Mouse (Mus musculus) megakaryocyte progenitor cell, adult 5-6 weeks (primary cell): ENCODE measurements around the gene Slc38a7. TPM values are rescaled to one million over a fixed set of nuclear protein-coding genes. Genes with fewer than 3 reads are reported as not detected.

ENCODE experiments used
- ATAC-seq: replicated peaks from 2 replicates; pipeline ENCODE4 v1.8.0; 2016; ENCODE audit warnings: mild to moderate bottlenecking, moderate TSS enrichment, inconsistent platforms; ENCODE audit not compliant: poor library complexity
- total RNA-seq, 2 experiments: library from RNA; stranded (forward) in 1 of 2; stranded (reverse) in 1 of 2; fragments of 157-497, 149-512 nt in 1 of 2; fragments of 200-1000 nt in 1 of 2; gene quantifications; 2 replicates each; pipeline versions ENCODE4 v1.2.3 to v1.2.4; 2015 to 2017

The Slc38a7 gene
- total RNA-seq, 2 experiments from 2014 or later, result 5.1 to 6.8 TPM

GRCm38 (mm10) chr8:95850326-95850725 lies 3.0 kb downstream of the Slc38a7 start:
- ATAC-seq, result no peak

GRCm38 (mm10) chr8:95848734-95849464 lies 4.4 kb downstream of the Slc38a7 start:
- ATAC-seq, result no peak

GRCm38 (mm10) chr8:95848061-95848551 lies 5.2 kb downstream of the Slc38a7 start:
- peak; percentile 70 for ATAC-seq

- ATAC-seq, result no peak
Observed at GRCm38 (mm10) chr8:95845026-95845425, 8.3 kb downstream of the Slc38a7 start.

- no peak for ATAC-seq
Observed at GRCm38 (mm10) chr8:95843968-95844367, 9.4 kb downstream of the Slc38a7 start.

DNA sequence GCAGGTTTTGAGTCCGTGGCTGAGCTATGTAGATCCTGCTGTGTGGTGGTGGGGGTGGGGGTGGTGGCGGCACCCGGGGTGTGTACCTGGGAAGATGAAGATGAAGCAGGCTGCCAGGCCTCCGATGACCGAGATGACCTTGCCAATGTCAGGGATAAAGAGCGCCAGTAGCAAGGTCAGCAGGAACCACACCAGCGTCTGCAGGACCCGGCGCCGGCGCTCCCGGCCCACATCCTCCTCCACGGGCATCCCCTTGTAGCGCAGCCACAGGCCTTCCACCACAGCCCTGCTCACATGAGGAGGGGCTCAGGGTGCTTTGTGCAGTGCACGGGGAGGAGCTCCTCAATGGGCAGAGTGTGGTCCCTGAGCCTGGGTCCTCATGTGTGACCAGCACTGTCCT lies 11.9 kb downstream of the Slc38a7 start:
- no peak for ATAC-seq

- ATAC-seq, result no peak
Observed at GRCm38 (mm10) chr8:95839289-95839688, 14.1 kb downstream of the Slc38a7 start.

DNA sequence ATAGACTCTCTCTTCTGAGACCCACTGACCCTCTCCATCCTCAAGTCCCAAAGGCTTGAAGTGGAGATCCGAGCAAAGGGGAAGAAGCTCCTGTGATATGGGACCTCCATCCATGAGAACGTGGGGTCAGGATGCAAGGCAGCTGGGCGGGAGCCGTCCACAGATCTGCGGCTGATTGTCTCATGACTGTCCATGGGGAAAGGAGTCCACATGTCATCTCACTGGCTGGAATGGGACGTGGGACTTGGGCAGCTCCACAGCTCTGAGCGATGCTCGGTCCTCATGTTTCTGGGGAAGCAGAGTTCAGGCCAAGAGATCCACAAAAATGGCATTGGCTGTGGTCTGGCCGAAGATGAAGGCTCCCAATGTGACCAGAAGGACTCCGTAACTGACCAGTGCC lies 16.1 kb downstream of the Slc38a7 start:
- ATAC-seq, result no peak

- ATAC-seq, result no peak
Observed at GRCm38 (mm10) chr8:95835891-95836290, 17.4 kb downstream of the Slc38a7 start.

DNA sequence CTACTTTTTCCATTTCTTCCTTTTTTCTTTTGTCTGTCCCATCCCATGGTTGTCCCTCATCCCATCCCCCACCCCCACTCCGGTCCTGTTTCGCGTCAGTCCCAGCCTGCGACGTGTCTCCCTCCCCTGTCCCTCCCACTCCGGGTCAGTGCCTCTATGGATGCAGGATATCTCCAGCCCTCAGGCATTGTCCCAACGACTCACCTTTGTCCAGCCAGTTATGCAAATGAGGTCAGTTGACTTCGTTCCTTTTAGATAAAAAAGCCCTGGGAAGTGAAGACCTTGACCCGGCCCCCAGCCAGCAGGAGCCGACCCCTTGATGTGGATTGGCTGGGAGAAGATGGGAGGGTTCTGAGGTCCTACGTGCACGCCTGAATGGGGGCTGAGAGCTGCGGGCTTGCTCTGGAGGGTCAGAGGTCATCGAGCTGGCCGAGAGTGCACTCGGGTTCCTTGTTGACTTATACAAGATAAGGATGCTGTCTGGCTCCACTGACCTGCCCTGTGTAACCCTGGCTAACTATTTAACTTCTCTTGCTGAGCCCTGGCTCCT lies 19.8 kb downstream of the Slc38a7 start:
- ATAC-seq, result peak; percentile 54

- ATAC-seq, result peak; percentile 86
Observed at GRCm38 (mm10) chr8:95832603-95833434, 20.5 kb downstream of the Slc38a7 start.

GRCm38 (mm10) chr8:95830144-95830543 lies 23.2 kb downstream of the Slc38a7 start:
- no peak for ATAC-seq

- peak; percentile 97 for ATAC-seq
Observed at GRCm38 (mm10) chr8:95825162-95825561, 28.2 kb downstream of the Slc38a7 start, which contains the start of gene Sap18b. Gene Sap18b (plus strand): TSS chr8:95825346.

GRCm38 (mm10) chr8:95822699-95823098 lies 30.6 kb downstream of the Slc38a7 start:
- no peak for ATAC-seq

- ATAC-seq, result no peak
Observed at GRCm38 (mm10) chr8:95822096-95822495, 31.2 kb downstream of the Slc38a7 start.

GRCm38 (mm10) chr8:95821266-95821665 lies 32.1 kb downstream of the Slc38a7 start:
- no peak for ATAC-seq

DNA sequence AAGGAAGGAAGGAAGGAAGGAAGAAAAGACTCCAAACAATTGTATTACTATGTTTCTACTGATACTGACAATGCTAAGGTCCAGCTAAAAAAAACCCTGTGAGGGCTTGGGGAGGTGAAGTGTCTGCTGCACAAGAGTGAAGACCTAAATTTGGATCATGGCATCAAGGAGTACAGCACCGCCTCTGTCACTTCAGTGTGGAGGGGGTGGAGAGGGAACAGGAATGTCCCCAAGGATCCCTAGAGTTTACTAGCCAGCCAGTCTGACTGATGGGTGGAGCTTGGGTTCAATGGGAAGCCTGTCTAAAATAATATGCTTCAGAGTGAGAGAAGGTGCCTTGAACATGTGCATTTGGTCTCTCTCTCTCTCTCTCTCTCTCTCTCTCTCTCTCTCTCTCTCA lies 35.1 kb downstream of the Slc38a7 start:
- ATAC-seq, result no peak

- peak; percentile 14; the same call in 1 of the 2 replicates for ATAC-seq
Observed at GRCm38 (mm10) chr8:95817597-95817996, 35.7 kb downstream of the Slc38a7 start.

GRCm38 (mm10) chr8:95816044-95816708 lies 37.2 kb downstream of the Slc38a7 start:
- no peak for ATAC-seq

DNA sequence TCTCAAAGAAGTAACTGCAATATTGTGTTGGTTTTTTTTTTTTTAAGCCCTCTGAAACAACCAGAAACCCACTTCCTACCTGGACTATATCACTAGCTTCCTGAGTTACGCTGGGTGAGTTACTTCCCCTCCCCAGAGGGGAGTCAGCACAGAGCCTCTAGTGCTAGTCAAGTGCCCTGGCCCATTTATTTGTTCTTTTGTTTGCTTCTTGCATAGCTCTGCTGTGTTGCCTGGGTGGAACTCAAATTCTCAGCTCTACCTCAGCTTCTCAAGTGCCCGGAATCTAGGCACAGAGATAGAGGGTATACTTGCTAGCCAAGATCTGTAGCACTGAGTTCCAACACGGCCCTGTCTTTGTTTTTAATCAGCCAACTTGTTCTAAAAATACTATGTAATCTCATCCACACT lies 43.2 kb downstream of the Slc38a7 start:
- ATAC-seq, result no peak

DNA sequence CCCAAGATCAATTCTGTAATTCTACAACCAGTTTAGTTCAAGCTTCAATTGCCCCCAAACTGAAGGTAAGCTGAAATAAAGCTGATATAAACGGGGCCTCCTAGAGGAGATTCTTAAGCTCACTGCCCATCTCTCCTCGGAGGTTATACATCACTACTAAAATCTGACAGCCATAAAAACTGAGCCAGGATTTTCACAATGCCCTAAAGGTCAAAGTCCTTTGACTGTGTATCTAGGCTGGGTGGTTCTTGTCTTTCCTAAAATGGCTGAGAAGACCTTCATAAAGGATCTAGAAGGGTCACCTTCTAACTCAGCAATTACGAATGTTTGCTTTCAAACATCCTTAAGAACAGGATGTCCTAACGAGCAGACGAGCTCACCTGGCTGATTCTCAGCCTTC lies 44.2 kb downstream of the Slc38a7 start:
- no peak for ATAC-seq
